Mouse (Mus musculus) lung, postnatal 25 days (tissue): ENCODE measurements at regions not wholly inside any gene's neighbourhood (a gene's known extent, or its start where the extent isn't known, plus 50 kb on each side); places are given as distances from the start of the nearest gene placed in this dataset.

Experiments
- DNase-seq: peaks from one replicate; pipeline ENCODE4 v3.0.0; 2022; ENCODE audit warnings: low spot score

DNA sequence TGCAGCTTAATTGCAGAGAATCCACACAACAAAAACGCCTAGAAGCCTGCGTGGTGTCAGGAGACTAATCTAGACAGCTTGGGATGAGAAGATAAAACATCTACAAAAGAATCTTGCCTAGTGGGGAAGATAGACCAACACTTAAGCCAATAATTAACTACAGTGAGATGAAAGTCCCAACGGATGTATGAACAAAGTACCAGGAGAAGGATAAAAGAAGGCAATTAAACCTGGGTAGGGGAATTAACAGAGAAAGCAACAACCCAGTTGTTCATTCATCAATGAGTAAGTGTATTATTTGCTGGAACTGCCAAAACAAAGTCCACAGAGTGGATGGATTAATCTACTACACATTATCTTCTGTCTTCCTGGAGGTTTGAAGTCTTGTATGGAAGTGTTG, 99.8 kb downstream of the Olfm4 start:
- DNase-seq: no peak

DNA sequence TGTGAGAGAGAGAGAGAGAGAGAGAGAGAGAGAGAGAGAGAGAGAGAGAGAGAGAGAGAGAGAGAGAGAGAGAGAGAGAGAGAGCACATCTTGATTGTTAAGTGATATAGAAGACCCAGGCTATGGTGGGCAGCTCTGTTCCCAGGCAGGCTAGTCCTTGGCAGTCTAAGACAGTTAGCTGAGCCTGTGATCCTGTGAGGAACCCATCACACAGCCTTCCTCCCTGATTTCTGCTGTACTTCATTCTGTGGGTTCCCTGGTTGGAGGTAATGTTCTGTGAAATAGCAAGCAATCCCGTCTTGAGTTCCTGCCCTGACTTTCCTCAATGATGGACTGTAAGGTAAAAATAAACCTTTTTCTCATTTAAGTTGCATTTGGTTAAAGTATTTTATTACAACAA, 113.4 kb downstream of the Olfm4 start:
- no peak for DNase-seq

DNA sequence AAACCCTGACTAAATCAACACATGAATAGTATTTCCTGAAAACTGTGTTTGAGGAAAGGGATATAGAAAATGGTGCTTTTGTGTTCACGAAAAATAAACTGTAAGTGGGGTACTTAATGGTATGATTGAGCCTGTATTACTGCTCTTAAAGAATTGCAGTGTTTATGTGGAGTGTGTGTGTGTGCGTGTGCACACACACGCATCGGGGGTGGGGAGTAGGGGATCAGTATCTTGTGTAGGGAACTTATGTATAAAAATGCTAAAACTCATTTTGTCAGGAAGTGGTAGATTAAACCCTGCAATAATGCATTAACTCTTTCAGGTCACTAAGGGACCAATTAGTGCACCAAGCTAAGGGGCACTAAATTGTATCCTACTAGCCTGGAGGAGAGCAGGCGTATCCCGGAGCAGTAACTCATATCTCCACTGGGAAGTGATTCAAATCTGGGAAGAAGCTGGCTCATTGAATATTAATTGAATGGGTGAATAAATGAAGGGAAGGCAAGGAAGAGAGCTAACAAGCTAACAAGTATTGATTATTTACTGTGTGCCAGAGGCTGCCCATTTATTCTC, 129.3 kb downstream of the Olfm4 start:
- no peak for DNase-seq

DNA sequence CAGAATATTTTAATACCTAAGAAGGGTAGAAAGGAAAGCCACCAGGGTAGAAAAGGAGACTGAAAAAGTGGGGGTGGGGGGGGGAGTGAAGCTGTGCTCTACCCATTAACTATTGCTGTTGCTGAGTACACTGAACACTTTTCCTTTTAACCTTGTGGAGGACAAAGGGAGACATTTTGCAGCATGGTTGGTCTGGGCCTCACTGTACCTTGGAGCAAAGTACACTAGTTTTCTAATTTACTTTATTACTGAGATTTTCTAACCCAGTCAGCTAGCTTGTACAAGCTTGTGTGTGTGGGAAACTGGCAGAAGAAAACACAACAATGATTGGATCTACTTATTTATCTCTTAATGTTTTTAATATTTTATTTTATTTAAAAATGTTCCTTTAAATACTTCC, 130.4 kb downstream of the Olfm4 start:
- DNase-seq: no peak

DNA sequence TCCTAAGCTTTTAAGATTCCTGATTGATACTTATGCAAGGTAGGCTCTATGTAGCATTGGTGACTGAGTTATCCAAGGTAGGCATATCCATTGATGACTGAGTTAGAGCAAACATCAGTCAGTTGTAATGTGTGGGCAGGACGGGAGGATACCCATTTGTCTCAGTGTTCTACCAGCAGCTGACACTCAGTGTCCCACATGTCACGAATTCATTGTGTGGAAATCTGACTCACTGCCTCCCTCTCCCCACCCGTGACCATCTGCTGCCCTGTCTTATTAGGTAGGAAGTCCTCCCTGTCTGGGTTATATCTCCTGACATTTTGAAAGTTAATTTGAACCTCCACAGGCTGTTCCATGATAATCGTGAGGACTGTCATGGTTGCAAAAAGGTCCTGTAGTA, 141.3 kb downstream of the Olfm4 start:
- DNase-seq: no peak

DNA sequence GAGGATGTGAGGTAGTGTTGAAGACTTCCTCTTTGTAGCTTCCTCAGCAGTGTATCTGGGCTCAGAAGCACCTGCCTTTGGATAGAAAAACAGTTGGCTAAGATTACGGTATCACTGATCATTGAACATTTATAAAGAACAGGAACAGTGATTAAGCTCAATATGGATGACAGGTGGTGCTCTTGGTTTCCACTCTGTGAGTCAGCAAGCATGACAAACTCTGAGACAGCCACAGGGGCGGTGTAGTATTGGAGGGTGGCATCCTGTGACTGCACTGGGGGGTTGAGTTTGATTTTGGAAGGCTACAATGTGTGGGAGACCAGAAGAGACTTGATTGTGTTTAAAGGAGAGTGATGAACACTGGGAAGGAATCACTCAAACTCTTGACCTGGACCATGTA, 144.3 kb downstream of the Olfm4 start:
- no peak for DNase-seq

DNA sequence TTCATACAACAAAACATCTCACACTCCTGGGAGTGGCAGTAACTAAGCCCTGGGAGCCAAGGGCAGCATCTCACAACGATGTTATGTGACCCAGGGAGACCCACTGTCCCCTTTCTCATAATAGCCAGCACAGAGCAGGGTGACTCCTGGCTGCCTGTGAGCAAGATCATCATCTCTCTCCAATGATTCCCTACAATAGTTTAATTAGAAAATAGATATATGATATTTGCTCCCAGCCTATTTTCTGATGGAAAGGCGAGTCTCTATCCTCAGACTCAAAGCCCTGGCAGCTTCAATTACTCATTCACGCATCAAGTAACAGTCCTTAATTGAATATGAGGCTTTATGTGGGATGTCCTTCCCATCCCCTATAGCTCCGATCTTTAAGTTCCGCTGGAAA, 153.7 kb downstream of the Olfm4 start:
- no peak for DNase-seq

DNA sequence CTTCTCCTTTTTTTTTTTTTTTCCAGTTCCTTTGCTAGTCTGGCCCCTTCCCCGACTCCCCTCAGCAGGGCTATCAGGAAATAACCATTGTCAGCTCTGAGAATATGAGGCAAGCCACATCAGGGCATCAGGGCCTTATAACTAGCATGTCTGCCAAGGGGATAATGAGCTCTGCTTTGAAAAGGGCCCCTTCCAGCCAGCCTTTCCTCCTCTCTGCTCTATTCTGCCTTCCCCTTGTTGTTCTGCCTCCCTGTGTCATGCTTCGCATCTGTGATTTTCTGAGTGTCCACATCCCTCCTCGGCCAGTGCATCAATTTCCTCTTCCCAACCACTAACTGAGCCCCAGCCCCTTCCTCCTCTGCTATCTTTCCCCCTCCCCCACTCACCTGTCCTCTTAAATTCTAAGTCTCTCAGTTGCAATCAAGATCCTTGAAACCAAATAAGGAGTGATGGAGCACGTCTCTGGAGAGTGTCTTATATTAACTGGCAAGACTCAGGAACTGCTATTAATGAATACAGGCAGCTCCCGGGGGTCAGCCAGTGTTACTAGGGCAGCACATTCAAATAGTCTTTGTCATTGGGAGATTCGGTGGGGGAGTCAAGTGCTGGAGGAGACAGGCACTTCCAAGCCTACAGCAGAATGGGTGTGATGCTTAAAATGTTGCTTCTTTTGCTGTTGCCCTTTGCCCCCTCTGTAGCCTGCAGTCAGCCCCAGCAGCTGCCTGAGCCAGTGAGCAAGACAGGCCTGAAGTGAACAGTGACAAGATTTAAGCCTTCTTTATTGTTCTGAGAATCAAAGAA, 155.3 kb downstream of the Olfm4 start:
- no peak for DNase-seq

DNA sequence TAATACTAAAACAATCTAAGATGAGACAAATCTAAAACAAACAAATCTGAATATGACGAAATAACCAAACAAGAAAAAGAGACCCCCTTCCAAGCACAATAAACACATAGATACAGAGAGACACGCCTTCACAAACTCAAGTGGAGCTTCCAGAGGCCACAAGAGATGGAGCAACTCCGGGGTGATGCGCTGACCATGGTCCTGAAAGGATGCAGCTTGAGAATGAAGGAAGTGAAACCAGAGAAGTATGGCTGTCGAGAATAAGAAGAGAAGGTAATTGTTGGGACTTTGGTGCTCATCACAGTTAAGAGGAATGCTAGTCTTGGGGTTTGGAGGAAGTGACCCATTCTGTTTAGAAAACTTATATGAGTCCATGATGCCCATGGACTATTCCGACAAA, 173.1 kb downstream of the Olfm4 start:
- no peak for DNase-seq

DNA sequence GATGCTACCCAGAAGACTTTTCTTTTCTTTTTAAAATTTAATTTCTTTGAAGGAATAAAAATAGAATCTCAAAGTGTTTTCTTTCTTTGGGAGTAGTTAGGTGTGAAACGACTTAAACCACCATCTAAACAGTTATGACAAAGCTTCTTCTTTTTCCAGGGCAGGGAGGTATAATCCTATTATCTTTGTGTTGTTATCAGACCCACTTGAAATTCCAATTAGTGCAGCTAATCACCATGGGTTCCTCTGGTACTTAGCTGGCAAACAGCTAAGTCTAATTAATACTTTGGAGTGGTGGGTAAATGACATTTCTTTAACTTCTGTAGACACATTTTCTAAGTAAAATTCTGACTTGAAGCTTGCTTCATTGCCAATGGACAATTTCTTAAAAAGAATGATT, 185.3 kb downstream of the Olfm4 start:
- no peak for DNase-seq

DNA sequence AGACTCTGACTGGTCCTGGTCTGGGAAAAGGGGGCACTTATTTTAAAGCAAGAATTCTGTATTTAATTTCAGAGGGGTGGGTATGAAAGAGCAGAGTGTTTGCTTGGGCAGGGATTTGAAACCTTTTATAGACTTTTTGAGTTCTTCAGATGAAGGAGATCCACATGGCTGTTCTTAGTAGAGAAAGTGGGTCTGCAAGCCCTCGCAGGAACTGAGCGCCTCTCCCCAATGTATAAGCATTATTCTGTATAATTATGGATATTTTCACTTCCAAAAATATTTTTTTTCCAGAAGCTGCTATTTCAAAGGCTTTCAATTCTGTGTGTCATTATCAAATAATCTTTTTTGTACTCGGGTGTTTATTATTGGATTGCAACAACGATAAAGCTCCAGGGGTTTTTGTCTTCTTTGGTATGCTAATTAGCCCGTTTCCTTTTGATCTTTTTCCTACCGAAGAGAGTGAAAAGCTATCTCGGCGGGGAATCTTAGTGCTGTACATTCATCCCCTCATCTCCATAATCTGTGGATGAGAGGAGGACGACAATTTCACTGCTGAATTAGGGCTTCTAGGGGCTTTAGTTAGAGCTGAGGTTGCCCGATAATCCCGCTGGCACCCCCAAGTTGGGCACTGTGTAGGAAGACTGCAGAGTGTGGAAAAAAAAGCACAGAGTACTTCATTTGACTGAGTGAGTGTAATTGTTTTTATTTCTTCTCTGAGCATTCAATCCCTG, 186.7 kb downstream of the Olfm4 start:
- no peak for DNase-seq

DNA sequence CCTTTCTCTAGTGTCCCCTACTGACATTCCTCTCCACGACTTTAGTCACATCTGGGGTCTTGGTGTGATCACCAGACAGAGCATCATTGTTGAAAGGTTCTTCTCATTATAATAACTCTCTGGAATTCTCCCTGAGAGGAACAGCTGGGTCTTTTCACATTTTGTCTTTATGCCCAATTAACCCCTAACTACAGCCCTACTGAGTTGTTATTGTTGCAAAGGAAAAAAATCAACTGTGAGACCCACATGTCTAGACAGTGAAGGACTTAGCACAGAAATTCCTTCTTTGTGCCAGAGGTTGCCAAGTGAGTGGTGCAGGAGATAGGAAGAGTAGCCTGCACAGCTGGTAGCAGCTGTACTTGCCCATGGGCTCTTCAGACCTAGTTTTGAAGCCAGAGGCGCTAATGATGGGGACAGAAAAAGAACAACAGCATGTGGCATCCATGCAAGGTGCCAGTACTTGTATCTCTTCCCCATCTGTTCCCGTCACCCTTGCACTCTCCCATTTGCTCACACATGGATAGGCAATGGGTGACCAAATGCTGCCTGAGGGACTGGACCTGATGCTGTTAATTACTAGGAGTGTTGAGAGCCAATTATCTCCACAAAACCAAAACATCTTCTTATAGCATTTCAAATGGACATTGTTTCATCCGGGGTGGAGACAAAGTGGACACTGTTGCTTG, 189.1 kb downstream of the Olfm4 start:
- no peak for DNase-seq

DNA sequence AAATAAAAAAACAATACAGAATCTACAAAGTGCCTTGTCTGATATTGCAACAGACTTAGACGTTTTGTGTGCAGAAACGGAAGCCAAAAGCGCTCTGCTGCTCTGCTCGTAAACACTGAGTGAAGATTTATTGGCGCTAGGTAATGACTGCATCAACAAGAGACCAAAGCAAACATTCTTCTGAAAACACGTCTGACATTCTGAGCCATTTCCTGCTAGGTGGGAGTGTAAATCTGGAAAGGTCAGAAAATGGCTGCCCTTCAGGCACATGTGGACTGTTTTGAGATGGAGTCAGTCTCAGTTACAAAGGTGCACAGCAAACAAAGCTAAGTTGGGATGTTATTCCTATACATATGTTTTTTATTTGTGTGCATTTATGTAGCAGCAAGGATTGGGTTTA, 192.6 kb downstream of the Olfm4 start:
- no peak for DNase-seq

DNA sequence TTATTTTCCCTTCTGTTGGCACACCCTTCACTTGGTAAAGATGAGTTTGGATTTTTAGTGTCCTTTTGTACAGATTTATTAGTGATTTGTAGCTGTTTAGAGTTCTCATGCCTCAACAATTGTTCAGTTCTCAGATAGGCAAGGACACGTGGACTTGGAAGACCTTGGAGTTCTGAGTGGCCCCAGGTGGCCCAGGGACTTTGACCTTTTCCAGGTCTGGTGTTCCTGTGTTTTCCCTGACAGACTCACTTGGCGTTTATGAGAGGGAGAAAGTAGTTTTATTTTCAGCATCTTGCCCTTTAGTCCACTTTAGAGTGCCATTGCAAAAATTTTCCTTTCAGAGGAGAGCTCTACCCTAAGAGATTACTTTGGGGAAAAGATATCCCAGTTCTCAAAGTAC, 211.2 kb downstream of the Olfm4 start:
- no peak for DNase-seq

DNA sequence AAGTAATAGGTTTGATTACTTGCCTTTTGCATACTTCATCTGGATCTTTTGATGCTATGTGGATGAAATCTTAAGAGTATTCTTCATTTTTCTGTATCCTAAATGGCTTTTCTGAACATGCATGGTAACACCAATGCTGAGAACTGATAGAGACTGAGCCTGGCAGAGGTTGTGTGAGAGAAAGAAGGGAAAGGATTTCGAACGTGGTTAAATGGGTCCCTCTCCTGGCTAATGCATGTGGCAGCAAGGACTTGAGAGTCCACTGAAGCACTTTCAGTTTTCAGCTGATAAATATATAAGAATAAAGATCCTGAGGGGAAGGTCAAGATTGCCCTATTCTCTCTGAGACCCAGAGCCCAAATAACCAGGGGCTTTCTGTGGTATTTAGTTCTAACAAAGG, 229.0 kb downstream of the Olfm4 start:
- DNase-seq: no peak

DNA sequence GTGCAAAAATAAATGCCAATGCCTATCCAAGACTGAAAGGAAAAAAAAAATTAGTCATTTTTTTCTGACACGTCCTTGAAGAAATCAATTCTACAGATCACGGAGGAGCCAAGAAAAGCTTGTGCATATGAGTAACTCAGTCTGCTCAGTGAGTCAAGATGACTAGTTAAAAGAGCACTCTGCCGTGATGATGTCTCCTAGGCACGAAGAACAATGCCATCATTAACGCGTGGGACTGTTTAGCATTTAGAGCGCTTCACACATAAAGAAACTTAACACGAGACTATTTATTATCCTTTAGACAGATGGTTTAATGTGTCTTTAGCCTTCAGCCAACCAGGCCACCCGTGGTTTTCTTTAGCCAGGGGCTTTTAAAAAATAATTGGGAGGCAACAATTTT, 229.8 kb downstream of the Olfm4 start:
- no peak for DNase-seq

DNA sequence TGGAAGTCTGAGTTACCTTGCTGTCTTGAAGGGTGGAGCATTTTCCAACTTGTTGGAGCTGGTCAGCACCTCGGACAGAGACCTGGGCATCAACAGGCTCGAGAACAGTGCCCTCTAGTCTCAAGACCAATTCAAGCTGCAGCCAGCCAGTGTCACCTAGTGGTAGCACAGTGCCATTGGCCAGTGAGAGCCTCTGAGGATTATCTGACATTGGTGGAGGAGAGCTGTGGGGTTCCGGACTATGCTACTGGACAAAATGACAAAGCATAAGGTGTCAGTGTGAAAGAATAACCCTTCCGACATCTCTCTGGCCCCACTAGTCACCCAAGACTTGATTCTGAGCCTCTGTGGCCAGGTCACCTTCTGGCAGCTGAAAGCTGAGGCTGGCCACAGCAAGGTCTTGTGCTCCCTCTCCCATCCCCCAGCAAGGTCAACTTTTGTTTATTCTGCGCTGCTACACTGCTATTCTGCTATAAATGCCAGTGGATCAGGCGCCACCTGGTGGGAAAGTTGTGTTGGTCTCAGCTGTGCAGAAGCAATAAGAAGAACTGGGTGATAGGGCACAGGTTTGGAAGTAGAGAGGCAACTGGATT, 232.2 kb downstream of the Olfm4 start:
- DNase-seq: peak; percentile 21

DNA sequence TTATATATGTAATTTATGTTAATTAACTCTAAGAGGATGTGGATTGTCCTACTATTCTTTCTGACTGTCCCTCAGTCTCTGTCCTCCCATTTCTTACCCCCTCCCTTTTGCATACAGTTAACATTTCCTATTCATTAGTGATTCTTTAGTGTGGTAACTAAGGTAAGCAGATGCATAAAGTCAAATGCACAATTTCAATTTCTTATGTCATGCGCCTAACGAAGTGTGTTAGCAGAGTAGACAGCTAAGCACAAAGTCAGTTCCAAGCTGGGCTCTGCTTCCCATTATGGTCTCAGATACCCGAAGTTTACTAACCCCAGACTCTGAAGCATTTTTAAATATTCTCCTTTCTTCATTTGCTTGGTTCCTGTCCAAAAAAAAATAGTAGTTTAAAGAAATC, 248.2 kb downstream of the Olfm4 start:
- DNase-seq: no peak

DNA sequence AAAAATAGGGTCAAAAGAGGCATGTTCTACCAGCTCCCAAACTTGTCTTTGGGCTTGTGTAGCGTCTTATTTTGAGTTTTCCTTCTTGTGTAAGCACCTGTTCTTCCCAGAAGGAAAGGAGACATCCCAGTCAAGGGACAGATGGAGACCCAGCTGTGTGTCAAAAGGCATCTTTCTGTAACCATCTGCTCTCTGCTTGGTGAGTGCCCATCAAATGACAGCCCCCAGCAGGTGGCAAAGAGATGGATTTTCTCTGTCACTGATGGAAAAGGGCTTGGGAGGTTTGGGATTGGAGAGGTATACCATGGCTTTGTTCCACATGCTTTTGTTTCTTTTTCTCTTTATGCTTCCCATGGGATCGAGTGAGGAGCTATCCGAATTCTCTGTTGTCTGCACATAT, 249.1 kb downstream of the Olfm4 start:
- no peak for DNase-seq

DNA sequence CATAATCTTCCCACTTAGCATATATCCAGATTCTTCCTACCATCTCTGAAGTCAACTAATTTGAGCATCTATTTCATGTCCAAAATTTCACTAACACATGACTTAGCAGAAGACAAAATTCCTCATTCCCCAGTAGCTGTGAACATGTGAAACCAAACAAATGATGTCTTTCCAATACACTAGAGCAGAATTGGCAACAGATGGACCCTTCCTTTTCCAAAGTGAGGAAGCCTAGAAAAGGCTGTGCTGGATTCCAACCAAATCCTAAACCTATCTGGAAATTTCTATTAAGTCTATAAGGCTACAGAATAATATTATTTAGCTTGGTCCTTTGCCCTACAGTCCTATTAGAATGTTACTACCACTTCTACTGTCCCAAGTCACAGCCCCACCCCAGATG, 253.3 kb downstream of the Olfm4 start:
- DNase-seq: no peak

DNA sequence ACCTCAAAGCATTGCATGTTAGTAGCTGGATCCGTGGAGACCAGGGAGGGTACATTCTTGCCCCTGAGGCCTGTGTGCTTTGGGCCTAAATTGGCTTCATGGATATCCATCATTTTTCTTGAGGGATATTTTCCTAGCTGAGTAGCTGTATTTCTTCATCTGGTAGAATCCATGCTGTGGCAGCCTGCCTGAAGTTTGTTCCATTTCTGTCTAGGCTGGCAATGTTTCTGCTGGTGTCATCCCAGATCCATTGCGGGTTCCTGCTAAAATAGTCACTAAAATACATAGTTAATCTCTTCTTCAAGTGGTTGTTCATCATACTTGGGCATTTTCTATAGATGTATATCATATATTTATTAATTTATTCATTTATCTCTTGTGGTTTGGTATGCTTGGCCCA, 253.7 kb downstream of the Olfm4 start:
- no peak for DNase-seq

DNA sequence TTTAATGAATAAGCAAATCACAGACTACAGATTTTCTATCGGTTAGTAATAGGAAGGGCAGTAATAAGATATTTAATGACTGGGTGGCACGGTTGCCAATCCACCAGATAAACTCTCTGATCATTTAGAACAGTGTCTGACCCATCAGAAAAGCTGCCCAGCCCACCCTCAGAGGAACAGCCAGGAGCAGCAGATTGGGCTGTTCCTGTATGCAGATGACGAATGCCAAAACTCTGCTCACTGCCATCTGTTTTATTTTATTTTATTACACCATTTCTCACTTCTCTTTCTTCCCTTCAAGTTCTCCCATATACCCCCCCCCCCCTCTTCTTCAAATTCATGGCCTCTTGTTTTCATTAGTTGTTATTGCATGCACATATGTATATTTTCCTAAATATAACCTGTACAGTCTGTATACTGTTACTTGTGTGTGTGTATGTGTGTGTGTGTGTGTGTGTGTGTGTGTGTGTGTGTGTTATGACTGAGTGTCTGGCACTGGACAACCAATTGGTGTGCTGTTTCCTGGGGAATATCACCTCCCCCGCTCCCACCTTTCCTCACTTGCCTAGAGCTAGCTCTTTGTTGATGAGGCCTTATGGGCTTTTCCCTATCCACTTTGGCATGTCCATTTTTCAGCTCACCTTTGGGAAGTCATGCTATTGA, 260.9 kb downstream of the Olfm4 start:
- DNase-seq: no peak
